Mouse (Mus musculus) liver, embryonic 12.5 days (tissue): ENCODE results near the gene Ndufs5. TPM values are rescaled to one million over a fixed set of nuclear protein-coding genes. Genes with fewer than 3 reads are reported as not detected.
A peak's percentile ranks its signal among the peaks of the same experiment; 100 is the strongest.

Experiments
- ATAC-seq: fragments of 200-750 bp; cut with Nextera tagmentation; 2 replicates; pipeline ENCODE4 v1.8.0; 2017; ENCODE audit warnings: moderate number of reproducible peaks, mild to moderate bottlenecking, moderate library complexity
- H3K27ac ChIP-seq: fragments of 300-500 bp; sonication (generic); 2 replicates; pipeline ENCODE4 v1.5.1; 2016; ENCODE audit warnings: mild to moderate bottlenecking
- H3K27me3 ChIP-seq: fragments of 300-500 bp; sonication (generic); replicated peaks from 2 replicates; pipeline ENCODE4 v1.6.1; 2016; ENCODE audit warnings: mild to moderate bottlenecking, moderate library complexity
- H3K36me3 ChIP-seq: fragments of 300-500 bp; sonication (generic); 2 replicates; pipeline ENCODE4 v1.6.1; 2016; ENCODE audit warnings: mild to moderate bottlenecking, moderate library complexity
- H3K4me1 ChIP-seq: fragments of 300-500 bp; sonication (generic); 2 replicates; pipeline ENCODE4 v1.6.1; 2016
- H3K4me2 ChIP-seq: fragments of 300-500 bp; sonication (generic); 2 replicates; pipeline ENCODE4 v1.6.1; 2016; ENCODE audit warnings: mild to moderate bottlenecking, moderate library complexity
- H3K4me3 ChIP-seq: fragments of 300-500 bp; sonication (generic); 2 replicates; pipeline ENCODE4 v1.5.1; 2016; ENCODE audit warnings: mild to moderate bottlenecking, moderate library complexity
- H3K9ac ChIP-seq: fragments of 300-500 bp; sonication (generic); 2 replicates; pipeline ENCODE4 v1.6.1; 2016; ENCODE audit warnings: mild to moderate bottlenecking, moderate library complexity
- H3K9me3 ChIP-seq: fragments of 300-500 bp; sonication (generic); replicated peaks from 2 replicates; pipeline ENCODE4 v1.6.1; 2016; ENCODE audit warnings: mild to moderate bottlenecking, moderate library complexity
- WGBS: fragments of 180-500 bp; shearing (Covaris S2); methylation state at CpG from one replicate; pipeline ENCODE4 v1.1.7; 2016; ENCODE audit not compliant: insufficient replicate concordance; 5-methylcytosine and 5-hydroxymethylcytosine counted together
- polyA plus RNA-seq: library from polyadenylated mRNA; unstranded; fragments of >200 nt; fragmentation: Nextera tagmentation; extraction: Ambion mirVana; gene quantifications from 2 replicates; pipeline ENCODE4 v1.2.1, GENCODE M21; 2016

Gene Ndufs5
- polyA plus RNA-seq, 1 experiment from 2014 or later, result 227 TPM

DNA sequence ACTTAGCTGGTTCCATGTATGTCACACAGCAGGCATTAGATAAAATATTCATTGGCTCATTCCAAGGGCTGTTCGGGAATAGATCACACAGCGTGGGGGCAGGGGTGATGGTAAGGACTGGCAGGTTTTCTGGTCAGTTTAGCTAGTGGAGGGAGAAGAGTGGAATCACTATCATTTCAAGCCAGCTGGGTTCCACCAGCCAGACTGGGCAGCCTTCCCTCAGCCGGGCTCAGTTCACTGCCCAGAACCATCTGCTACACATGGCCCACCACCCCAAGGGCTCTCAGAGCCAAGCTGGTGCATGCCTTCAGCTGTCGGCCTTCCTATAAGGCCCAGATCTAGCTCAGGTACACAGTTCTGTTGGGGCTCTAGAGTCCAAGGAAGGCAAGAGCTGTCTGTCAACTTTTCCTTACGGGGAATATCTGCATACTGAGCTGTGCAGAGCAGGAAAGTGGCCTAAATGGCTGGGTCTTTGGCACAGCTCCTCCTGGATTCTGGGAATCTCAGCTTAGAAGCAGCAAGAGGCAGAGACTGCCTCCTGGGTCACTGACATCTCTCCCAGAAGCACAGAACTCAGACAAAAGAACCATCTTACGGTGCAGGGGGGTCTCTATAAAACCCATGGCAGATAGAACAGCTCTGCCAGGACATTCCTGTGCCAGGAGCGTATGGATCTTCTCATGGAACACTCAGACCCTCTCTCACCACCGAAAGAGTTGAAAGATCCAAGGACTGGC, 32.3 kb downstream of the Ndufs5 start:
- peaks cover 10% of the 10 kb centered on the region; the same call in 1 of the 2 replicates for H3K4me1 ChIP-seq
- peak overlapping the region; percentile 64; the same call in 1 of the 2 replicates for H3K4me3 ChIP-seq
- no peak for ATAC-seq
- H3K27me3 ChIP-seq, result peaks cover 72% of the 10 kb centered on the region
- WGBS, result 56% methylated on average over 8 of the region's 8 CpGs
- H3K4me2 ChIP-seq, result peak overlapping the region; percentile 92; the same call in 1 of the 2 replicates
- no peaks in the 10 kb centered on the region for H3K36me3 ChIP-seq
- H3K9ac ChIP-seq, result no peak overlapping the region
- H3K27ac ChIP-seq, result no peak overlapping the region
- H3K9me3 ChIP-seq, result no peaks in the 10 kb centered on the region

DNA sequence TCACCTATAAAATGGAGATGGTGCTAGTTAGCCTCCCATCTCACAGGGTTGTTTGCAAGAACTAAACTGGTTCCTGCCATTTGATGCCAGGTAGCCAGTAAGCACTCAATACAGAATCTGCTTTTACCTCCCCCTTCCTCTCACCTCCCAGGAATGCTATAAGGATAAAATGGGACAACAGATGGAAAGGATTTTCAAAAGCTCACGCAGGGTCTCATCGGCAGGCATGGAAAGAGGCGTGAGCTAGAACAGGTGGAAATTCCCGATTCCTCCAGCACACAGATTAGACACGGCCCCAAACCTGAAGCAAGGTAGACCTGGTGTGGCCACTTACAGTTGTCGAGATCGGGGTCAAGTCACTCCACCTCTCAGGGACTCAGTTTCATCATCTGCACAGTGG, 33.0 kb downstream of the Ndufs5 start:
- WGBS, result 65% methylated on average over 7 of the region's 7 CpGs
- no peaks in the 10 kb centered on the region for H3K9me3 ChIP-seq

DNA sequence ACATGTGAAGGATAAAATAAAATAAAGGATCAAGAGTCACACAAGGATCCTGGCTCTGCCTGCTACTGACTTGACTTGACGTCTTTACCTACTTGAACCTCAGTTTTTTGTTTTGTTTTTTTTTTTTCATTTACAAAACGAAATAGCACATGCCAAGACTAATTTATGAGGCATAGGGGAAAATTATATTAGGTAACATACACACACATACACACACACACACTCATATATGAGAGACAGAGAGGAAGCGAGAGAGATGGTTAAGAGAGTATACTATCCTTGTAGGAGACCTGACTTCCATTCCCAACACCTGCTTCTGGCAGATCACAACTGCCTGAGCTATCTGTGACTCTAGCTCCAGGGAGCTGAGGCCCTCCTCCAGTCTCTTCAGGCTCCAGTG, 33.7 kb downstream of the Ndufs5 start, which contains the start of gene Macf1:
Gene Macf1, minus strand, starts transcription at position 101 of the 400 bp plus-strand sequence.
- Histone ChIP-seq H3K9me3 (no peaks in the 10 kb centered on the region), H3K27me3 (peaks cover 66% of the 10 kb centered on the region), H3K4me1 (peaks cover 10% of the 10 kb centered on the region; the same call in 1 of the 2 replicates), H3K36me3 (no peaks in the 10 kb centered on the region), H3K4me3 (no peak within 1 kb of the TSS), H3K27ac (no peak within 1 kb of the TSS), H3K4me2 (no peak within 1 kb of the TSS), H3K9ac (no peak within 1 kb of the TSS)
- WGBS, result 69% methylated on average over 3 of the region's 3 CpGs
- ATAC-seq, result no peak

More for the DNA sequence above, 33.0 kb downstream of the Ndufs5 start:
- Histone ChIP-seq H3K4me3 (no peak overlapping the region), H3K36me3 (no peaks in the 10 kb centered on the region), H3K27ac (no peak overlapping the region), H3K4me1 (peaks cover 10% of the 10 kb centered on the region; the same call in 1 of the 2 replicates), H3K9ac (no peak overlapping the region), H3K27me3 (peaks cover 68% of the 10 kb centered on the region), H3K4me2 (no peak overlapping the region)
- no peak for ATAC-seq

DNA sequence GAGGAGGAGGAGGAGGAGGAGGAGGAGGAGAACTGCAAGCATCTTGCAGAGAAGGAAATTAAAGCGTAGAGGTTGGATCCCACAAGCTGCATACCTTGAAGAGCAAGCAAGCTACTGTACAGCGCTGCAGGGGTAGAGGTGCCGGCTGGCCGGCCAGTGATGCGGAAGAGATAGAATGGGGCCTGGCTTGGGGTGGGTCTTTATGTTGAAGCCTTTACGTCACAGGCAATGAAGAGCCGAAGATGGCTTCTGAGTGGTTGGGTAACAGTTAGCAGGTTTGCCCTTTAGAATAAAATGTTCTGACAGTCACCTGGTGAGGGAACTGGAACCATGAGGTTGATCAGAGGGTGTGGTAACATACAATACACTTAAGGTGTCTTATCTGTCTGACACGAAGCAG, 35.7 kb downstream of the Ndufs5 start:
- H3K27me3 ChIP-seq, result peaks cover 51% of the 10 kb centered on the region
- 68% methylated on average over 8 of the region's 8 CpGs for WGBS
- ATAC-seq, result no peak
- H3K4me2 ChIP-seq, result no peak overlapping the region
- H3K36me3 ChIP-seq, result no peaks in the 10 kb centered on the region
- no peak overlapping the region for H3K27ac ChIP-seq
- H3K9me3 ChIP-seq, result no peaks in the 10 kb centered on the region
- H3K4me1 ChIP-seq, result peaks cover 10% of the 10 kb centered on the region; the same call in 1 of the 2 replicates
- no peak overlapping the region for H3K9ac ChIP-seq
- H3K4me3 ChIP-seq, result no peak overlapping the region

DNA sequence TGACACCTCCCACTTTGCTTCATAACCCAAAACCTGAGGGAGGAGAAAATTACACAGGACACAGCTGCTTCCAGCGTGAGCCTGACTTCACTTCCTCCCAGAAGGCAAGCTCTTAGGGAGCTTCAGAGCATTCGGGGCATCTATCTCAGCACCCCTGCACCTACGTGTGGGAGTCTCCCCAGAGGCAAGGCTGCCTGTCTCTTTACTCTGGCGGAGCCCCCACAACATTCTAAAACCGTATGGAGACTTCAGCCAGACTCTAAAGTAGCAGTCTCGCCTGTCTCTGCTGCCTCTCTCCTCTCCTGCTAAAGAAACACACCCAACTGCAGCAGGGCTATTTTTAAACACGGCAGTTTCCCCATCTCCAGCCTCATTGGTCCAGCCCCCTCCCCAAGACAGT, 37.0 kb downstream of the Ndufs5 start:
- Histone ChIP-seq H3K4me2 (no peak overlapping the region), H3K4me1 (no peaks in the 10 kb centered on the region), H3K9me3 (no peaks in the 10 kb centered on the region), H3K36me3 (no peaks in the 10 kb centered on the region), H3K27ac (no peak overlapping the region), H3K9ac (no peak overlapping the region), H3K4me3 (no peak overlapping the region), H3K27me3 (peaks cover 46% of the 10 kb centered on the region)
- no peak for ATAC-seq
- WGBS, result 19% methylated on average over 7 of the region's 7 CpGs

DNA sequence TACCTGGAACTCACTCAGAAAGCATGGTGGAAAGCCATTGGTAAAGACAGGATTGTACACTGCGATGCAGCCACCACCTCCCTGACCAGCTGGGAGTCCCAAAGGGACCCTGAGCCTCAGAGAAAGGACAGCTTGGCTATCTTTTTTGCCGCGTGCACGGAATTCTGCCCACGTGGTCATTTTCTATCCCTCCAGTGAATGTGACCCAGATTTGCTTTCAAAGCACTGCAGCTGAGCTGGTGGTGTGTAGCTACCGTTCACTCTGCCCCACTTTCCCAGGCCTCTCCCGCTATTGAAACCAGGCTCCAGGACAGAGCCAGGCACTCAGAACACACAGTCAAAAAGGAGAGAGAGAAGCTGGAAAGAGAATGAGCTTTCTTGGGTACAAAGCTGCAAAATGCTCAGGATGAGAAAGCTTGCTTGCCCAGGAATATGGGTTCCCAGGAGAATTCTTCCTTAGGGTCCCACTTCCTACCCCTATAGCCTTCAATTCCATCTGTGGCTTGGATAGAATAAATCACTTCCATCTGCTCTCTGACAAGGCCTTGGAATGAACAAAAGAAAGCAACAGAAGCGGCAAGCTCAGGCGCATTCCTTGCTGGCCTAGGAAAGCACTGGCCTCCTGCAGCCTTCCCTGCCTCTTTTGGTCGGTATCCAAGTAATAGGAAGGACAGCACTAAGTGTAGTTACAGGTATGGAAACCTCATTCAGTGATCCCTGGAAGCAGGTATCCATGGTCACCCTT, 40.8 kb downstream of the Ndufs5 start:
- no peaks in the 10 kb centered on the region for H3K4me1 ChIP-seq
- no peak overlapping the region for H3K27ac ChIP-seq
- WGBS, result 68% methylated on average over 10 of the region's 10 CpGs
- H3K36me3 ChIP-seq, result no peaks in the 10 kb centered on the region
- no peaks in the 10 kb centered on the region for H3K9me3 ChIP-seq
- H3K9ac ChIP-seq, result no peak overlapping the region
- H3K4me3 ChIP-seq, result no peak overlapping the region
- H3K4me2 ChIP-seq, result no peak overlapping the region
- no peak for ATAC-seq
- H3K27me3 ChIP-seq, result peaks cover 25% of the 10 kb centered on the region

DNA sequence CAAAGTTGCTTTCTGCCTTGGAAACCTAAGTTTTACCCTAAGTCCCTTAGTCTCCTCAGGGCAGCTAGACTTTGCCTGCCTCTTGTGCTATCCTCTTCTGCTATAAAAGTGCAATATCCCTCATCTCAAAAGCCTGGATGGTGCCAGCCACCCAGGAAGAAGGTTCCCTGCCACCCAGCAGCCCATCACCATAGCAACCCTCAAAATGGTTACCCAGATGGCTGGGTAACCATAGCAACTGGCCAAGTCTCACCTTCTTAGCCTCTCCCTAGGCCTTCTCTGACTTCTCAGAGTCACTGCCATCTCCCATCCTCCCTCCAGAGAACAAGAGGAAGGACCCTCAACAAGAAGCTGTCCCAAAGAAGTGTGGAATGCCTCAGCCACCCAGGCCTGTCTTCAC, 47.4 kb downstream of the Ndufs5 start:
- Histone ChIP-seq H3K4me2 (no peak overlapping the region), H3K4me1 (peaks cover 19% of the 10 kb centered on the region), H3K27ac (no peak overlapping the region), H3K9ac (no peak overlapping the region), H3K36me3 (no peaks in the 10 kb centered on the region), H3K9me3 (no peaks in the 10 kb centered on the region), H3K4me3 (no peak overlapping the region), H3K27me3 (peaks cover 13% of the 10 kb centered on the region; the same call in 1 of the 2 replicates)
- no peak for ATAC-seq

DNA sequence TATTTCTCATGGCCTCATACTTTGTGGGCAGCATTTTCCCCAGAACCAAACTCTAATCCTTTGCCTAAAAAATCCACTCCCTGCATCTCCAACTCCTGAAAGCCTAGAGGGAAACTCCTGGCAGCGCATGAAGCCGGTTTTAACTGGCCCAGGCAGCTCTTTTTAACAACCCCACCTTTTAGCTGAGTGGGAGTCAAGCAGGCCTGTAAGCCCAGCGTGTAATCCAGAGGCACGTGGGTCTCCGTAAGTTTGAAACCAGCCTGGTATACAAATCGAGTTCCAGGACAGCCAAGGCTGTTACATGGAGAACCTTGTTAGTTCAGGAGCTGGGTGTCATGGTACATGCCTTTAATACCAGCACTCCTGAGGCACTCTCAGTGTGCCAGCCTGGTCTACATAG, 48.3 kb downstream of the Ndufs5 start:
- H3K27me3 ChIP-seq, result peaks cover 8% of the 10 kb centered on the region; the same call in 1 of the 2 replicates
- H3K9me3 ChIP-seq, result no peaks in the 10 kb centered on the region
- no peak overlapping the region for H3K9ac ChIP-seq
- WGBS, result 55% methylated on average over 6 of the region's 6 CpGs
- ATAC-seq, result no peak
- no peak overlapping the region for H3K4me2 ChIP-seq
- no peak overlapping the region for H3K27ac ChIP-seq
- peaks cover 26% of the 10 kb centered on the region for H3K4me1 ChIP-seq
- H3K4me3 ChIP-seq, result no peak overlapping the region
- H3K36me3 ChIP-seq, result no peaks in the 10 kb centered on the region

DNA sequence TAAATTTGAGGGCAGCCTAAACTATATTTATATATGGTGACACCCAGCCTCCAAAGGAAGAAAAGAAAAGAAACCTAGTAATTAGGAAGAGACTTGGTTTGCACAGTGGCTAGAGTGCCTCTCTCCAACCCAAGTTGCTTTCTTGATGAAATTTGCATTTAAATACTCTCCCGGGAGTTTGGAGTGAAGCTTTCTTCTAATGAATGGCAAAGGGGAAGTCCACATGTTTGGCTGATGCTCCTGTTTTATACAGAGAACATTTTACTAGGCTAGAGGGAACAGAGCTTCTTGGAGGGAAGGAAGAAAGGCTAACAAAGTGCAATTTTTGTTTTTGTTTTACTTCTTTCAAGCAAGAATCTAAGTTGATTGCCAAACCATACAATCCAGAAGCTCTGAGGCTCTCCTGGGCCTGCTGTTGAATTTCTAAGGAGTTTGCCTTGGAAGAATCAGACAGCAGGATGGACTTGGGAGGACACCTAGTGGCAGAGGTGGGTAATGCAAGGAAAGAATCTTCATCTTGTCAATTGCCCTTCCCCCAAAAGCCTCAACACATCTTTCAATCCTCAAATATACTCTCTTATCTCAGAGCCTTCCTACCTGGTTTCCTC, 50.6 kb downstream of the Ndufs5 start:
- Histone ChIP-seq H3K27me3 (peaks cover 11% of the 10 kb centered on the region), H3K9ac (no peak overlapping the region), H3K9me3 (no peaks in the 10 kb centered on the region), H3K36me3 (no peaks in the 10 kb centered on the region), H3K27ac (peak overlapping the region; percentile 72; the same call in 1 of the 2 replicates), H3K4me3 (no peak overlapping the region), H3K4me1 (peaks cover 42% of the 10 kb centered on the region), H3K4me2 (no peak overlapping the region)
- no peak for ATAC-seq
- WGBS, result 36% methylated on average over 1 of the region's 1 CpGs

DNA sequence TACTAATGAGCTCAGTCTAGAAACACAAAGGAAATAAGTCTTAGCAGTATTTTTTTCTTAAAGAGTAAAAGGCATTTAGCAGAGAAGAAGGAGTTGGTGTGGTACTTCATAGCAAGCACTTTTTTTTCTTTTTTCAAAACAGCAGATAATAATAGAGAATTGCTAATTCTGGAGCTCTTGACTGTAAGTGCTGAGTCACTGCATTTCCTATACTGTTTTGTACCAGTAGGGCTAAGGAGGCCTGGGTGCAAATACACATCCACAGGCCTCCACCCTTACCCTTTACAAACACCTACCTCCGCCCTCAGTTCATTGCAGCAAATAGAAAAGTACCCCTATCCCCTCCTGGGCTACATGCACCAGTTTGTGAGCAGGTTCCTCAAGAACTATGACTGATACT, 51.5 kb downstream of the Ndufs5 start:
- peak; percentile 24; the same call in 1 of the 2 replicates for ATAC-seq
- no peak overlapping the region for H3K9ac ChIP-seq
- H3K4me2 ChIP-seq, result no peak overlapping the region; the same call in 1 of the 2 replicates
- H3K9me3 ChIP-seq, result no peaks in the 10 kb centered on the region
- H3K36me3 ChIP-seq, result no peaks in the 10 kb centered on the region
- no peak overlapping the region for H3K4me3 ChIP-seq
- peaks cover 16% of the 10 kb centered on the region for H3K27me3 ChIP-seq
- peak overlapping the region; percentile 72 for H3K27ac ChIP-seq
- peaks cover 50% of the 10 kb centered on the region for H3K4me1 ChIP-seq
- WGBS, result 70% methylated on average over 1 of the region's 1 CpGs

DNA sequence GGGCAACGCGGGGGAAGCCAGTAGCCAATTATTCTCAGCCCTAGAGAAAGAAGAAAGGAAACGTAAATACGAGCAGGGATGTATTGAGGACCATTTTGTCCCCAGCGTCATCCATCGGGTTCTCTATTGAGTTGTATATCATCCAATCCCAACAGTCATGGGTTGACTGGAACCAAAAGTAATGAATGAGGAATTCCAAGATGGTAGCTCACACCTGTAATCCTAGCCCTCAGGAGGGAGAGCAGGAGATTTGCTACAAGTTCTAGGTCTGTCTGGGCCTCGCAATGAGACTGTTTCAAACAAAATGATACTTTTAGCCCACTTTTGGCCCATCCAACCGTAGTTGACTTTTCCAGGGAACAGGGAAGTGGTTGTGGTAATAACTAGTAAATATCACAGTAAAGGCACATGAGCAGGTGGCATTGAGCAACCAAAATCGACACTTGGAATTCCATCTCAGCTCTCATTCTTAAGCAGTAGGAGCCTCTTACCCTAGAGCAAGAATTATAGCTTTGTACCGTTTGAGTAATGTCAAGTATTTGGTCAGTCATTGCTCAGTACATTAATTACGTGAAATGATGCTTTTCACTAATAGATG, 52.2 kb downstream of the Ndufs5 start:
- peak overlapping the region; percentile 99 for H3K4me2 ChIP-seq
- peaks cover 20% of the 10 kb centered on the region for H3K27me3 ChIP-seq
- H3K9me3 ChIP-seq, result no peaks in the 10 kb centered on the region
- H3K9ac ChIP-seq, result peak overlapping the region; percentile 97
- WGBS, result 49% methylated on average over 11 of the region's 11 CpGs
- ATAC-seq, result no peak
- peak overlapping the region; percentile 99 for H3K27ac ChIP-seq
- H3K4me1 ChIP-seq, result peaks cover 57% of the 10 kb centered on the region
- H3K4me3 ChIP-seq, result peak overlapping the region; percentile 93
- no peaks in the 10 kb centered on the region for H3K36me3 ChIP-seq
